ENCODE assay signal across 8 mouse cellular contexts in genomic region chr3:118428523-118428922, GRCm38 (mm10).
DNase-seq lines count a peak whose midpoint lies in the region; ATAC-seq and TF ChIP-seq lines count a peak whose summit lies in the region.

No protein-coding gene starts in this region.

- H3K9me3 ChIP-seq in forebrain, postnatal 0 days (ENCODE audit: low read length) = no peaks in the 10 kb centered on the region
- no peaks in the 10 kb centered on the region for H3K9me3 ChIP-seq in forebrain, embryonic 15.5 days
- no peaks in the 10 kb centered on the region for H3K9me3 ChIP-seq in lung, embryonic 14.5 days (ENCODE audit: low read depth, low read length)

- peak; percentile 80 for DNase-seq in forebrain, postnatal 0 days
- DNase-seq in ovary, postnatal 36 days (ENCODE audit: low spot score) = peak; percentile 50
- no peak for DNase-seq in ovary, postnatal 10 days (ENCODE audit: low spot score)
- DNase-seq in cerebellum, postnatal 14 days = peak; percentile 90 to 91
- DNase-seq in kidney, adult 9 months = peak; percentile 57
- peak; percentile 86 for DNase-seq in lung, embryonic 14.5 days
- DNase-seq in spleen, postnatal 36 days (ENCODE audit: low spot score in 2 of 2) = no peak

- no peaks in the 10 kb centered on the region for H3K36me3 ChIP-seq in forebrain, postnatal 0 days (ENCODE audit: insufficient read depth)
- H3K36me3 ChIP-seq in forebrain, embryonic 15.5 days = no peaks in the 10 kb centered on the region
- H3K36me3 ChIP-seq in lung, embryonic 14.5 days (ENCODE audit: insufficient read depth) = no peaks in the 10 kb centered on the region

- H3K4me3 ChIP-seq in forebrain, postnatal 0 days (ENCODE audit: low read depth, low read length) = no peak overlapping the region
- H3K4me3 ChIP-seq in forebrain, embryonic 15.5 days = no peak overlapping the region
- H3K4me3 ChIP-seq in lung, embryonic 14.5 days (ENCODE audit: low read depth, low read length) = no peak overlapping the region

- H3K27ac ChIP-seq in forebrain, postnatal 0 days (ENCODE audit: low read depth, low read length) = no peak overlapping the region
- H3K27ac ChIP-seq in forebrain, embryonic 15.5 days (replicated peaks) = no peak overlapping the region
- no peak overlapping the region for H3K27ac ChIP-seq in lung, embryonic 14.5 days (ENCODE audit: low read depth)

- H3K4me1 ChIP-seq in forebrain, postnatal 0 days (ENCODE audit: insufficient read depth) = no peaks in the 10 kb centered on the region
- peaks cover 22% of the 10 kb centered on the region for H3K4me1 ChIP-seq in forebrain, embryonic 15.5 days
- H3K4me1 ChIP-seq in lung, embryonic 14.5 days (ENCODE audit: insufficient read depth) = 0 out of 2 replicates have a peak, but pooled peaks cover 4% of the 10 kb centered on the region

- no peaks in the 10 kb centered on the region for H3K27me3 ChIP-seq in forebrain, postnatal 0 days (ENCODE audit: insufficient read depth, low read length)
- H3K27me3 ChIP-seq in forebrain, embryonic 15.5 days = no peaks in the 10 kb centered on the region
- H3K27me3 ChIP-seq in lung, embryonic 14.5 days (ENCODE audit: insufficient read depth, low read length) = peaks cover 29% of the 10 kb centered on the region

- peak; percentile 87 for TF ChIP-seq CTCF in forebrain, postnatal 0 days (IDR thresholded peaks at IDR 0.05; ENCODE audit: low read depth)
- TF ChIP-seq CTCF in lung, embryonic 14.5 days (IDR thresholded peaks at IDR 0.05; ENCODE audit: low read depth) = peak; percentile 84

- no peak overlapping the region for H3K9ac ChIP-seq in forebrain, postnatal 0 days
- H3K9ac ChIP-seq in forebrain, embryonic 15.5 days (replicated peaks) = no peak overlapping the region
- H3K9ac ChIP-seq in lung, embryonic 14.5 days = no peak overlapping the region

- 2% methylated on average over 5 of the region's 5 CpGs for WGBS in forebrain, postnatal 0 days
- 2% methylated on average over 5 of the region's 5 CpGs for WGBS in forebrain, embryonic 15.5 days
- WGBS in lung, embryonic 14.5 days = 2% methylated on average over 5 of the region's 5 CpGs

- no peak for ATAC-seq in forebrain, postnatal 0 days
- ATAC-seq in forebrain, embryonic 15.5 days (replicated peaks) = no peak
- no peak for ATAC-seq in lung, embryonic 14.5 days (ENCODE audit: insufficient read depth)

- H3K4me2 ChIP-seq in forebrain, postnatal 0 days (ENCODE audit: low read depth) = no peak overlapping the region
- no peak overlapping the region for H3K4me2 ChIP-seq in forebrain, embryonic 15.5 days (replicated peaks)
- no peak overlapping the region for H3K4me2 ChIP-seq in lung, embryonic 14.5 days

Comparison
In these comparisons a context has a peak if more than half of its experiments do, and no peak if none do; other contexts are left out.
1. DNase-seq: peak in forebrain, postnatal 0 days (single experiment), ovary, postnatal 36 days (single experiment), cerebellum, postnatal 14 days (2 of 2), kidney, adult 9 months (single experiment) and lung, embryonic 14.5 days (single experiment); none in ovary, postnatal 10 days (single experiment) and spleen, postnatal 36 days (0 of 2).